Comparison of ENCODE assay signal across 8 mouse cellular contexts in genomic region chr9:69517387-69518035, GRCm38 (mm10).
DNase-seq lines count a peak whose midpoint lies in the region; ATAC-seq and TF ChIP-seq lines count a peak whose summit lies in the region.
"Had no signal": no experiment of that assay in that cellular context is flagged by ENCODE, and none has a peak within 500 bp of the region (broad histone marks: within the 10 kb centered on the region; RNA-seq: fewer than 3 reads in every experiment).

No protein-coding gene starts in this region.

- no peak overlapping the region for H3K27ac ChIP-seq in CH12.LX (ENCODE audit: insufficient read depth, low read depth)
- peak overlapping the region; percentile 49; the same call in 1 of the 2 replicates for H3K27ac ChIP-seq in neural tube, embryonic 15.5 days (replicated peaks)
- H3K27ac ChIP-seq: liver, embryonic 15.5 days had no signal

- no peak for TF ChIP-seq RAD21 in CH12.LX (IDR thresholded peaks at IDR 0.05; ENCODE audit: low read depth, low read length)

- intact Hi-C loops in left cerebral cortex, postnatal 25 days (cut with DNase I) = loop anchor here (5.0 kb wide), 1 partner anchor 100 kb away; no protein-coding TSS in a partner anchor

- no peaks in the 10 kb centered on the region for H3K9me3 ChIP-seq in CH12.LX (replicated peaks; ENCODE audit: low read length)
- H3K9me3 ChIP-seq in neural tube, embryonic 15.5 days (replicated peaks) = no peaks in the 10 kb centered on the region
- H3K9me3 ChIP-seq: liver, embryonic 15.5 days had no signal

- TF ChIP-seq EP300 in CH12.LX (IDR thresholded peaks at IDR 0.05; ENCODE audit: low read length) = no peak

- 0 out of 4 replicates have a peak, but pooled peaks cover 0 to 2% of the 10 kb centered on the region in 2 experiments for H3K4me1 ChIP-seq in CH12.LX (ENCODE audit: control insufficient read depth in 1 of 2, insufficient read depth in 2 of 2)
- peaks cover 13% of the 10 kb centered on the region for H3K4me1 ChIP-seq in neural tube, embryonic 15.5 days
- H3K4me1 ChIP-seq: liver, embryonic 15.5 days had no signal

- ATAC-seq in neural tube, embryonic 15.5 days (ENCODE audit: low FRiP score) = peak; percentile 35; the same call in 1 of the 2 replicates

- no peak for DNase-seq in CH12.LX (ENCODE audit: extremely low read depth)
- DNase-seq in Muller cell, postnatal 12 days (ENCODE audit: inconsistent ontology term) = peak; percentile 33
- peak; percentile 23 to 25 for DNase-seq in kidney, adult 8-10 months
- peak; percentile 77 to 92 for DNase-seq in left cerebral cortex, postnatal 25 days (ENCODE audit: low spot score in 2 of 2)
- DNase-seq in urinary bladder, postnatal 14 days (ENCODE audit: low spot score) = no peak
- no peak for DNase-seq in testis, postnatal 14 days (ENCODE audit: low spot score)

- dilution Hi-C loops in CH12.LX (cut with MboI; ENCODE audit: extremely low pct_ligation_motif_present, extremely low pct_unique_long_range_greater_than_20kb, low sequenced_read_pairs) = no loop called here

- no peak for TF ChIP-seq POLR2A in CH12.LX (IDR thresholded peaks at IDR 0.05; ENCODE audit: low read depth, low read length)

- no peak overlapping the region for H3K4me2 ChIP-seq in CH12.LX (ENCODE audit: insufficient read depth, low read depth, poor library complexity, severe bottlenecking)
- H3K4me2 ChIP-seq in neural tube, embryonic 15.5 days = peak overlapping the region; percentile 34
- H3K4me2 ChIP-seq: liver, embryonic 15.5 days had no signal

- no peak overlapping the region for H3K9ac ChIP-seq in CH12.LX (ENCODE audit: insufficient read depth, low read depth)
- no peak overlapping the region for H3K9ac ChIP-seq in neural tube, embryonic 15.5 days (replicated peaks)
- H3K9ac ChIP-seq: liver, embryonic 15.5 days had no signal

- in situ Hi-C loops in CH12.LX (cut with MboI; ENCODE audit: low pct_ligation_motif_present, low pct_unique_long_range_greater_than_20kb, low sequenced_read_pairs) = no loop called here

- H3K27me3 ChIP-seq in CH12.LX (replicated peaks) = no peaks in the 10 kb centered on the region
- 0 out of 2 replicates have a peak, but pooled peaks cover 7% of the 10 kb centered on the region for H3K27me3 ChIP-seq in neural tube, embryonic 15.5 days (replicated peaks)
- H3K27me3 ChIP-seq: liver, embryonic 15.5 days had no signal

- no peaks in the 10 kb centered on the region for H3K36me3 ChIP-seq in CH12.LX (replicated peaks in 1 of 2; ENCODE audit: control insufficient read depth in 1 of 2, insufficient read depth in 1 of 2, low read length in 1 of 2)
- H3K36me3 ChIP-seq in neural tube, embryonic 15.5 days = no peaks in the 10 kb centered on the region
- H3K36me3 ChIP-seq: liver, embryonic 15.5 days had no signal

- H3K4me3 ChIP-seq in CH12.LX (replicated peaks in 1 of 3; ENCODE audit: low read depth in 2 of 3, low read length in 2 of 3, poor library complexity in 1 of 3) = no peak overlapping the region
- no peak overlapping the region for H3K4me3 ChIP-seq in neural tube, embryonic 15.5 days (replicated peaks)
- H3K4me3 ChIP-seq: liver, embryonic 15.5 days had no signal

- no peak for TF ChIP-seq CTCF in CH12.LX (conservative IDR thresholded peaks at IDR 0.05 in 1 of 2, IDR thresholded peaks at IDR 0.05 in 1 of 2; ENCODE audit: low read depth in 2 of 2, low read length in 2 of 2)

- WGBS in neural tube, embryonic 15.5 days = 36% methylated on average over 20 of the region's 20 CpGs

- no peaks in the 10 kb centered on the region for H3K79me2 ChIP-seq in CH12.LX (replicated peaks; ENCODE audit: control insufficient read depth, extremely low read depth, insufficient read depth, poor library complexity, severe bottlenecking)

TF ChIP-seq in CH12.LX, 34 proteins besides CTCF, POLR2A, EP300 and RAD21:
- TF ChIP-seq MAFK (IDR thresholded peaks at IDR 0.05; ENCODE audit: insufficient replicate concordance, low read length) = peak; percentile 70
- TF ChIP-seq MAZ (IDR thresholded peaks at IDR 0.05; ENCODE audit: low read depth, low read length) = no peak

Comparison
In these comparisons a context has a peak if more than half of its experiments do, and no peak if none do; other contexts are left out.
1. DNase-seq: peak in Muller cell, postnatal 12 days (single experiment), kidney, adult 8-10 months (2 of 2) and left cerebral cortex, postnatal 25 days (2 of 2); none in CH12.LX (single experiment), urinary bladder, postnatal 14 days (single experiment) and testis, postnatal 14 days (single experiment).